Mouse (Mus musculus) limb, embryonic 13.5 days (tissue): ENCODE data around the gene Il20. TPM values are rescaled to one million over a fixed set of nuclear protein-coding genes. Genes with fewer than 3 reads are reported as not detected.

Experiments used
- ATAC-seq: fragments of 200-750 bp; cut with Nextera tagmentation; 2 replicates; pipeline ENCODE4 v1.8.0; 2017; ENCODE audit warnings: low read depth, moderate number of reproducible peaks, moderate TSS enrichment; ENCODE audit not compliant: low FRiP score
- H3K27ac ChIP-seq: fragments of 300-500 bp; sonication (generic); 2 replicates; pipeline ENCODE4 v1.5.1; 2015; ENCODE audit warnings: inconsistent platforms, mild to moderate bottlenecking, moderate library complexity
- H3K27me3 ChIP-seq: fragments of 300-500 bp; sonication (generic); 2 replicates; pipeline ENCODE4 v1.6.1; 2015; ENCODE audit warnings: mild to moderate bottlenecking, inconsistent platforms
- H3K36me3 ChIP-seq: fragments of 300-500 bp; sonication (generic); 2 replicates; pipeline ENCODE4 v1.6.1; 2015; ENCODE audit warnings: inconsistent platforms, mild to moderate bottlenecking, moderate library complexity
- H3K4me1 ChIP-seq: fragments of 300-500 bp; sonication (generic); 2 replicates; pipeline ENCODE4 v1.6.1; 2015; ENCODE audit warnings: inconsistent platforms
- H3K4me2 ChIP-seq: fragments of 300-500 bp; sonication (generic); replicated peaks from 2 replicates; pipeline ENCODE4 v1.6.1; 2015; ENCODE audit warnings: inconsistent platforms, mild to moderate bottlenecking, moderate library complexity
- H3K4me3 ChIP-seq: fragments of 300-500 bp; sonication (generic); 2 replicates; pipeline ENCODE4 v1.5.1; 2015; ENCODE audit warnings: moderate library complexity, mild to moderate bottlenecking, inconsistent platforms
- H3K9ac ChIP-seq: fragments of 300-500 bp; sonication (generic); 2 replicates; pipeline ENCODE4 v1.6.1; 2015; ENCODE audit warnings: mild to moderate bottlenecking, inconsistent platforms
- H3K9me3 ChIP-seq: fragments of 300-500 bp; sonication (generic); 2 replicates; pipeline ENCODE4 v1.6.1; 2016; ENCODE audit warnings: inconsistent platforms
- WGBS: fragments of 180-500 bp; shearing (Covaris S2); methylation state at CpG from one replicate; pipeline ENCODE4 v1.1.7; 2015; 5-methylcytosine and 5-hydroxymethylcytosine counted together
- polyA plus RNA-seq: library from polyadenylated mRNA; unstranded; fragments of >200 nt; fragmentation: Nextera tagmentation; extraction: Ambion mirVana; gene quantifications from 2 replicates; pipeline ENCODE4 v1.2.1, GENCODE M21; 2015

Il20 gene
- polyA plus RNA-seq, 1 experiment from 2014 or later, result not detected

- no peak for ATAC-seq
- no peaks in the 10 kb centered on the region for H3K4me1 ChIP-seq
- H3K36me3 ChIP-seq, result no peaks in the 10 kb centered on the region
- no peaks in the 10 kb centered on the region for H3K27me3 ChIP-seq
- no peak overlapping the region for H3K4me2 ChIP-seq
- no peak overlapping the region for H3K9ac ChIP-seq
- WGBS, result 59% methylated on average over 1 of the region's 1 CpGs
- no peak overlapping the region for H3K27ac ChIP-seq
- H3K9me3 ChIP-seq, result no peaks in the 10 kb centered on the region
- H3K4me3 ChIP-seq, result no peak overlapping the region
These were observed 18.8 kb downstream of the Il20 start for GRCm38 (mm10) chr1:130892446-130892845.

- no peak within 1 kb of the TSS for H3K27ac ChIP-seq
- no peaks in the 10 kb centered on the region for H3K27me3 ChIP-seq
- no peaks in the 10 kb centered on the region for H3K9me3 ChIP-seq
- no peak within 1 kb of the TSS for H3K4me2 ChIP-seq
- no peak for ATAC-seq
- H3K9ac ChIP-seq, result no peak within 1 kb of the TSS
- H3K36me3 ChIP-seq, result no peaks in the 10 kb centered on the region
- no peak within 1 kb of the TSS for H3K4me3 ChIP-seq
- H3K4me1 ChIP-seq, result no peaks in the 10 kb centered on the region
These were observed 23.9 kb downstream of the Il20 start, which contains the start of gene Il24 for GRCm38 (mm10) chr1:130887354-130887753. Gene Il24 (minus strand): TSS chr1:130887454.

- Histone ChIP-seq H3K4me1 (peaks cover 3% of the 10 kb centered on the region; the same call in 1 of the 2 replicates), H3K27me3 (peaks cover 22% of the 10 kb centered on the region), H3K27ac (no peak overlapping the region), H3K4me3 (no peak overlapping the region), H3K9me3 (no peaks in the 10 kb centered on the region), H3K36me3 (no peaks in the 10 kb centered on the region), H3K4me2 (no peak overlapping the region), H3K9ac (no peak overlapping the region)
- WGBS, result 78% methylated on average over 4 of the region's 4 CpGs
- no peak for ATAC-seq
These were observed 28.1 kb downstream of the Il20 start for GRCm38 (mm10) chr1:130883146-130883545.

- H3K4me2 ChIP-seq, result no peak overlapping the region
- no peak overlapping the region for H3K9ac ChIP-seq
- no peak overlapping the region for H3K27ac ChIP-seq
- no peak overlapping the region for H3K4me3 ChIP-seq
- H3K9me3 ChIP-seq, result no peaks in the 10 kb centered on the region
- WGBS, result 93% methylated on average over 7 of the region's 7 CpGs
- ATAC-seq, result no peak
- H3K4me1 ChIP-seq, result peaks cover 7% of the 10 kb centered on the region; the same call in 1 of the 2 replicates
- H3K27me3 ChIP-seq, result peaks cover 33% of the 10 kb centered on the region
- H3K36me3 ChIP-seq, result no peaks in the 10 kb centered on the region
These were observed 31.3 kb downstream of the Il20 start for GRCm38 (mm10) chr1:130879927-130880326.

- Histone ChIP-seq H3K9ac (peak overlapping the region; percentile 65), H3K27me3 (peaks cover 33% of the 10 kb centered on the region), H3K4me3 (peak overlapping the region; percentile 51), H3K4me2 (peak overlapping the region; percentile 90), H3K36me3 (no peaks in the 10 kb centered on the region), H3K27ac (no peak overlapping the region), H3K4me1 (peaks cover 7% of the 10 kb centered on the region; the same call in 1 of the 2 replicates), H3K9me3 (no peaks in the 10 kb centered on the region)
- 3% methylated on average over 43 of the region's 43 CpGs for WGBS
- ATAC-seq, result peak; percentile 77
These were observed 33.2 kb downstream of the Il20 start for GRCm38 (mm10) chr1:130877889-130878614.

- no peak overlapping the region for H3K4me3 ChIP-seq
- peaks cover 33% of the 10 kb centered on the region for H3K27me3 ChIP-seq
- H3K27ac ChIP-seq, result no peak overlapping the region
- WGBS, result 22% methylated on average over 3 of the region's 3 CpGs
- H3K9ac ChIP-seq, result no peak overlapping the region
- peaks cover 7% of the 10 kb centered on the region; the same call in 1 of the 2 replicates for H3K4me1 ChIP-seq
- H3K4me2 ChIP-seq, result no peak overlapping the region
- no peak for ATAC-seq
- H3K36me3 ChIP-seq, result no peaks in the 10 kb centered on the region
- H3K9me3 ChIP-seq, result no peaks in the 10 kb centered on the region
These were observed 34.2 kb downstream of the Il20 start for GRCm38 (mm10) chr1:130876931-130877509.

- 63% methylated on average over 3 of the region's 3 CpGs for WGBS
- Histone ChIP-seq H3K4me2 (no peak overlapping the region), H3K27me3 (peaks cover 33% of the 10 kb centered on the region), H3K4me3 (no peak overlapping the region), H3K4me1 (peaks cover 7% of the 10 kb centered on the region; the same call in 1 of the 2 replicates), H3K36me3 (no peaks in the 10 kb centered on the region), H3K9ac (no peak overlapping the region), H3K27ac (no peak overlapping the region), H3K9me3 (no peaks in the 10 kb centered on the region)
- no peak for ATAC-seq
These were observed 35.3 kb downstream of the Il20 start for GRCm38 (mm10) chr1:130875910-130876309.

- Histone ChIP-seq H3K4me3 (no peak overlapping the region), H3K4me1 (peaks cover 7% of the 10 kb centered on the region; the same call in 1 of the 2 replicates), H3K9me3 (no peaks in the 10 kb centered on the region), H3K27me3 (peaks cover 27% of the 10 kb centered on the region), H3K27ac (no peak overlapping the region), H3K4me2 (no peak overlapping the region), H3K9ac (no peak overlapping the region), H3K36me3 (no peaks in the 10 kb centered on the region)
- no peak; the same call in 1 of the 2 replicates for ATAC-seq
- 49% methylated on average over 3 of the region's 3 CpGs for WGBS
These were observed 36.1 kb downstream of the Il20 start for GRCm38 (mm10) chr1:130875139-130875538.

- Histone ChIP-seq H3K4me2 (no peak overlapping the region), H3K9me3 (no peaks in the 10 kb centered on the region), H3K27ac (no peak overlapping the region), H3K4me1 (peaks cover 2% of the 10 kb centered on the region; the same call in 1 of the 2 replicates), H3K36me3 (no peaks in the 10 kb centered on the region), H3K4me3 (no peak overlapping the region), H3K27me3 (peaks cover 9% of the 10 kb centered on the region), H3K9ac (no peak overlapping the region)
- no peak for ATAC-seq
- WGBS, result 83% methylated on average over 2 of the region's 2 CpGs
These were observed 38.3 kb downstream of the Il20 start for GRCm38 (mm10) chr1:130872912-130873311.

GRCm38 (mm10) chr1:130865541-130866221, 45.6 kb downstream of the Il20 start, which contains the start of gene Fcmr:
Gene Fcmr (plus strand): TSS chr1:130865669.
- 75% methylated on average over 7 of the region's 7 CpGs for WGBS

GRCm38 (mm10) chr1:130864741-130865140, 46.5 kb downstream of the Il20 start:
- no peak for ATAC-seq
- Histone ChIP-seq H3K4me1 (no peaks in the 10 kb centered on the region), H3K9ac (no peak overlapping the region), H3K36me3 (no peaks in the 10 kb centered on the region), H3K4me2 (no peak overlapping the region), H3K27me3 (no peaks in the 10 kb centered on the region), H3K4me3 (no peak overlapping the region), H3K27ac (no peak overlapping the region), H3K9me3 (no peaks in the 10 kb centered on the region)
- WGBS, result 91% methylated on average over 5 of the region's 5 CpGs

More at GRCm38 (mm10) chr1:130865541-130866221, 45.6 kb downstream of the Il20 start, which contains the start of gene Fcmr:
- H3K4me1 ChIP-seq, result no peaks in the 10 kb centered on the region
- H3K27me3 ChIP-seq, result no peaks in the 10 kb centered on the region
- H3K36me3 ChIP-seq, result no peaks in the 10 kb centered on the region
- no peak within 1 kb of the TSS for H3K27ac ChIP-seq
- no peak for ATAC-seq
- H3K4me3 ChIP-seq, result no peak within 1 kb of the TSS
- H3K4me2 ChIP-seq, result no peak within 1 kb of the TSS
- no peaks in the 10 kb centered on the region for H3K9me3 ChIP-seq
- H3K9ac ChIP-seq, result no peak within 1 kb of the TSS

GRCm38 (mm10) chr1:130864238-130864637, 47.0 kb downstream of the Il20 start:
- Histone ChIP-seq H3K9ac (no peak overlapping the region), H3K27me3 (no peaks in the 10 kb centered on the region), H3K9me3 (no peaks in the 10 kb centered on the region), H3K4me1 (no peaks in the 10 kb centered on the region), H3K36me3 (no peaks in the 10 kb centered on the region), H3K4me2 (no peak overlapping the region), H3K27ac (no peak overlapping the region), H3K4me3 (no peak overlapping the region)
- WGBS, result 82% methylated on average over 4 of the region's 4 CpGs
- no peak for ATAC-seq
